Mouse (Mus musculus) gastrocnemius, postnatal 36 days (tissue): ENCODE measurements around the gene Fdx1l. TPM values are rescaled to one million over a fixed set of nuclear protein-coding genes. Genes with fewer than 3 reads are reported as not detected.
"Not testable (repeated sequence)": the region's sequence is repeated elsewhere in the genome, so short reads cannot be mapped to it uniquely, and the experiment has no call there.

Experiments
- DNase-seq, 2 experiments: peaks; one replicate each; pipeline ENCODE4 v3.0.0; 2022
- intact Hi-C: fragments of 180-260 bp; cut with DNase I; formaldehyde crosslinking; loops from one replicate; pipeline ENCODE4 v1.15.1; 2025
- total RNA-seq, 2 experiments: library from RNA; stranded (reverse); gene quantifications; 2 replicates each; pipeline ENCODE4 v1.2.3; 2021

Fdx1l gene
- total RNA-seq, 2 experiments from 2014 or later: 37.5 to 40.4 TPM

DNA sequence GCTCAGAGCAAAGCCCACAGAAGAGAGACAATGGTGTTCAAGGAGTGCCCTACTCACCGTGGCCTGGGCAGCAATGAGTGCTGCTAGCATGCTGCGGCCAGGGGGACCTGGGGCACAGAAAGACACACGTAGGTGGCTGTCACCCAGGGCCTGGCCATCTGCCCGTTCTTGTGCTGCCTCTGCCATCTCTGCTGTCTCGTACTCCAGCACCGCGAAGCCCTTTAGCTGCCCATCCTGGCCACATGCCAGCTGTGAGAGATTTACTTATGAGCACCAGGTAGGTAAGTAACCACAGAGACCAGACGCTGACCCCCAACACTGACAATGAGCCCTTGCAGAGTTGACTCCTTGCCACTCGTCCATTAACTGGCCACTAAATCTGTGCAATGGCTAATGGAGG is 7.7 kb upstream of the Fdx1l start:
- DNase-seq: no peak
- intact Hi-C loops: no loop called here

DNA sequence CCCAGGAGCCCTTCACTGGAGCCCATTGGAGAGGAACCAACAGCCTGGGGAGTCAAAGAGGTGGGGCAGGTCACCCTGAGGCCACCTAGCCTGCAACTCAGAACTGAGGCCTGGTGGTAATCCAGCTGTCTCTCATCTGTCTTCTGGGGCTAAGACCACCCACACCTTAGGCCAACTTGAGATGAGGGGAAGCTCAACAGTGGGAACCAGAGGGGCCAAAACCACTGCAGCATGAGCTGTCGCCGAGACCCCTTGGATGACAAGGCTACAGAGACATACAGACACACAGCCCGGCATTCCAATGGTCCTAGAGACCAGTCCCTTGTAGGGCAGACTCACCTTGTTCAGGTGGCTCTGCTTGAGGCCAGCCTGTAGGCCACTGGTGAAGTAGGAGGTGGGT is 2.2 kb upstream of the Fdx1l start:
- no peak for DNase-seq
- intact Hi-C loops: no loop called here

DNA sequence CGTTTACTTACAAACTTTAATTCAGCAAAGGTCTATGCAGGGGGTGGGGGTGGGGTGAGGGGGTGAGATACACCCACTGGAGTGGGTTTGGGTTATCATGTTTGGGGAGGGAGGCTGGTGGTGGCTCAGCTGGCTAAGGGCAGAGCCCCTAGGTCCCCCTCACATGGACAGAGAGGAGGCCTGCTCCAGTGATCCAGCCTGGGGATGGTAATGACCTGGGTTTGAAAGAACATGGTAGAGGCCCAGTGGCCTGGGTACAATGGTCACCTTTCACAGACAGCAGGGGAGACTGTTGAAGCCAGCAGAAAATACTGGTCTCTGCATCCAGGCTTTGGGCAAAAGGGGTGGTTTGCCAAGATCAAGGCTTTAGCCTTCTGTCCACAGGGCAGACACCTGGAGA is 759 bp upstream of the Fdx1l start:
- DNase-seq: no peak
- intact Hi-C loops: no loop called here

DNA sequence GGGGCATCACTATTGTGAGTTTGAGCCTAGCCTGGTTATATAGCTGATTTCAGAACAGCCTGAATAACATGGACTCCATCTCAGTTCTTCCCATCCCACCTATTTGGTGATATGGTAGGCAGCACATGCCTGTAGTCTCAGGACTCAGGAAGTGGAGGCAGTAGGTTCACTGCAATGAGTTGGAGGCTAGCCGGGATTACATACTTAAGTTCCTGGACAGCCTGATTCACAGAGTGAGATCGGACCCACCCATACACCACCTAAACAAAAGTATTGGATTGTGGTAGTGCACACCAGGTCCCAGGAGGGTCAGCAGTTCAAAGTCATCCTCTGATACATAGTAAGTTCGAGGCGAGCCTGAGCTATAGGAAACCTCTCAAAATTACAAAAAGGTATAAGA is 773 bp downstream of the Fdx1l start:
- no peak for DNase-seq
- intact Hi-C loops: no loop called here

DNA sequence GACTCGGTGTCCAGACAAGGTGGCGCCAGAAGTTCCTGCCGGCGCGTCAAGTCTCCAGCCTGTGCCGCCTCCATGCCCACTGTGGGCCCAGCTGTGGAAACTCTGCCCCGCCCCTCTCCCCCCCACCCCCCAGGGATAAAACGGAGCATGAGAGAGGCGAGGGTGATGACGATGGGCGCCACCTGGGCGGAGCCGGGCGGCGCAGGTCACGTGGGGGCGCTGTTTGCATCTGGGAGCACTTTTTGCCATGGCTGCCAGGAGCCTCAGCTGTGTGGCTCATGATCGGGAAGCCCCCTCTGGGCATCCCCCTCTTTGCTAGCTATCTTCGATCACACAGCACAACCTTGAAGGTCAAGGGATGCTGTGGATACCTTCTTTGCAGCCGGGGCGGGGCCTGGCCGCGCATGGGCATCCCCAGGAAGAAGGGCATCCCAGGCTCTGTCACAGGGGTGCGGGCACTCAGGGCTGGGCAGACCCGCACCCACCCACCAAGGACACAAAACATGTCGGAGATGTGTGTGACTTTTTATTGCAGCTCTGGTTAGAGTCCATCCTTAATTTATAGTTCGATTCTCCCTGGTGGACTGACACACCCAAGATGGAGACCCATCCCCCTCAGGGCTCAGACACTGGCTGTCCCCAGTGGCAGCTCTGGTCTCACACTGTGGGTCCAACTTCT is 6.3 kb downstream of the Fdx1l start, which contains the start of gene Zglp1:
Gene Zglp1 (minus strand): TSS at position 88 of the 679 bp plus-strand sequence.
- no peak for DNase-seq
- intact Hi-C loops: no loop called here

DNA sequence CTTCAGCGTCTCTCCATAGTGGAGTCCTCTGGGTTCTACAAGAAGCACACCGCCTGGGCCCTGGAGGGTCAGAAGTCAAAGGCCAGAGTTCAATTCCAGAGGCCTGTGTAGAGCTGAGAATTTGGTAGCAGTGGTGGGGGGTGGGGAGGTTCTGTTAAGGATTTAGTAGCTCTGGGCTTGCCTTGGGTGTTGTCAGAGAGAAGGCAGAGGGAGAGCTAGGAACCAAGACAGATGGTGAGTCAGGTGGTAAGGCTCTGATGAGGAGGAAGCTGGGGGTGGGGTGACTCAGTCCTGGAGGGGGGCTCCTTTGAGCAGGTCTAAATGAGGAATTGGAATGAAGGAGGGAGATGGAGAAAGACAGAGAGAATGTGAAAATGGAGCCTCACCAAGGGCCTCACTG is 10.5 kb downstream of the Fdx1l start:
- intact Hi-C loops: no loop called here
- DNase-seq: no peak

DNA sequence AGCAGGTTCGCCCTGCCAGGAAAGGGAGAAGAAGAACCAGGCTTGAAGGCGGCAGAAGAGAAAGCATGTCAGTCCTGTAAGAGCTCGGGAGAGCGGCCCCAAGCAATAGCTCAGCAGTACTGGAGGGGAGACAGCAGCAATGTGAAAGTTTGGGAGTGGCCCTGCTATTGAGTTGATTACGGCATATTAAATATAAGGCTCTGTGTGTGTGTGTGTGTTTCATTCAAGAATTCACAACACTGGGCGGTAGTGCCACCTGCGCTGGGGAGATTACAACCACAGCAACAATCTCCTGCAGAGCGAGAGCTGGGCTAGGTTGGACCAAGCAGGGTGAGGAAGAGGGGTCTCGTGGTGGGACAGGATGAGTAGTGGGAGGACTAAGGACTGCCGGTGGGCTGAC is 21.8 kb downstream of the Fdx1l start:
- no peak for DNase-seq
- intact Hi-C loops: no loop called here

DNA sequence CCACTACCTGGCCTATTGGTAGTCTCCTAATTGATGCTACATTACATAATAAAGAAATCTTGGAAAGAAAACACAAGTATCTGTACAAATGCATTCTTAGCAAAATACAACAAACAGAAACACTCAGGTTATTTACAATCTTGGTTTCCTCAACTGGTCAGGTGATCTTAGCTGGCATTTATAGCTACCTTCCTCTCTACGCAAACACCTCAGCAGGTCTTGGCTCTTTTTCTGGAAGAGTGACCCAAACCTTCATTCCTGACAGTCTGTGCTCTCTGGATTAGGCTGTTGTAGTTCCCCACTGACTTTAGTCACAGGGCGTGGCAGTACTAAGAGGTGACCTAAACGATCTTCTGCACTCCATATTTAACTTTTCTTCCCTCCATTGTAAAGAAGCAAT is 28.2 kb downstream of the Fdx1l start:
- DNase-seq: no peak
- intact Hi-C loops: no loop called here

DNA sequence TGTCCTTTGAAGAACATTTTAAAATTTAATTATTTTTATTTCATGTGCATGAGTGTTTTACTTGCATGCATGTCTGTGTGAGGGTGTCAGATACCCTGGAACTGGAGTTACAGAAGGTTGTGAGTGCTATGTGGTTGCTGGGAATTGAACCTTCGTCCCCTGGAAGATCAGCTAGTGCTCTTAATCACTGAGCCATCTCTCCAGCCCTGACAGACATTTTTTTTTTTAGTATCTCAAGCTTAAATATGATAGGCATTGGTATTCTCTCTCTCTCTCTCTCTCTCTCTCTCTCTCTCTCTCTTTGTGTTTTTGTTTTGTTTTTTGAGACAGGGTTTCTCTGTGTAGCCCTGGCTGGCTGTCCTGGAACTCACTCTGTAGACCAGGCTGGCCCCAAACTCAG is 28.6 kb downstream of the Fdx1l start:
- intact Hi-C loops, DNase-seq: not testable (repeated sequence)

DNA sequence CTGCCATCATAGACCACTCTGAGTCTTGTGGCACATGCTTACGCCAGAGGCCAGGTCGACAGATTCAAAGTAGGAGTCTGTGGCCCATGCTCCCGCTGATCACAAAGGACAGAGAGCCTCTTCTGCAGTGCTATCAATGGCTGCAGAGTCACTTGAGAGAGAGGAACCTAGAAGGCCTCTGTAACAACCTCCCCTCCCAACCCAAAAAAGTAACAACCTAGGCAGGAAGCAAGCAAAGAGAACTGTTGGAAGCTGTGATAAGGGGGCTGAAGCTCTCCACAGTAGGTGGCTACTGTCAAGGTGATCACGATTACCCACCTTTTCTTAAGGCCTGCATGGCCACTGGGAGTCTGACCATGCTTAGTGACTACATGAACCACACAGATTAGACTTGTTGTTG is 29.9 kb downstream of the Fdx1l start:
- intact Hi-C loops: no loop called here
- no peak for DNase-seq

DNA sequence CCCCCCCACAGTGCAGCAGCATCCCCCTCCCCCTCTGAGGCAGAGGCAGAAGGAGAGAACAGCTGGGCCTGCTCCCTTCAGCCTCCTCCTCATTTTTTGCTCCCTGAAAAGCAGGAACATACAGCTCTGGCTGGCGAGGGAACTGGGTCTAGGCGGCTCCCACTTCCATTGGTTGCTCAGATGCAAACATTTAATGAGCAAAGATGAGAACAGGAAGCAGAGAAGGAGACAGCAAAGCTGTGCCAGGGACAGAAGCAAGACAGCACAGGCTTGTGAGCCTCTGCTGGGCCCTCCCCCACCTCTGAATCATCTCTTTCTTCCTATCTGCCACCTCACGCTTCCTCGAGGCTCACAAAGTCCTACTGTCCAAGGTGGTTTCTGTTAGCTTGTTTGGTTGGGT is 32.1 kb downstream of the Fdx1l start:
- no peak for DNase-seq
- intact Hi-C loops: no loop called here

DNA sequence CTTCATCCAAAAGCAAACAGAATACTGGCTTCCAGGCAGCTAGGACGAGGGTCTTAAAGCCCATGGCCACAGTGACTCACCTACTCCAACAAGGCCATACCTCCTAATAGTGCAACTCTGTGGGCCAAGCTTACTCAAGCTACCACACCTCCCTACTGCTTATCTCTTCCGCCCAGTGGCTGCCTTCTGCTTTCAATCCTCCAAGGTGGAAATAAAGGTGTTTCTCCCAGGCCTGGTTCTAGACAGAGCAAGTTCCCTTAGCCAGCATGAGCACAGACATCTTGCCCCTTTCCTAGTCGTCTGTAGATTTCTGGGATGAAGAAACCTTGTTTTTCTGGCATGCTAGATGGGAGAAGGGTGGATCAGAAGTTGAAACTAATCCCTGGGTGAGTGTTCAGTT is 33.6 kb downstream of the Fdx1l start:
- intact Hi-C loops: no loop called here
- DNase-seq: no peak

DNA sequence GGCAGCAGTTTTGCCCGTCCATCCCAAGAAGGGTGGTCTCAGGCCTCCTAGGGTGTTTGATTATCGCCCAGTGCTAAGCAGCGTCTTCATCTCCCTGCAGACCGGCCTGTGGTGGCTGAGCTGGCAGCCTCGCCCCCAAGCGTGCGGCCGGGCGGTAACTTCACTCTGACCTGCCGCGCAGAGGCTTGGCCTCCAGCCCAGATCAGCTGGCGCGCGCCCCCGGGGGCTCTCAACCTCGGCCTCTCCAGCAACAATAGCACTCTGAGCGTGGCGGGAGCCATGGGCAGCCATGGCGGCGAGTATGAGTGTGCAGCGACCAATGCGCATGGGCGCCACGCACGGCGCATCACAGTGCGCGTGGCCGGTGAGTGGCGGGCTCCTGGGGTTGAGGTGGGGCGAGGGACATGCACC is 35.9 kb downstream of the Fdx1l start:
- no peak for DNase-seq
- intact Hi-C loops: no loop called here

DNA sequence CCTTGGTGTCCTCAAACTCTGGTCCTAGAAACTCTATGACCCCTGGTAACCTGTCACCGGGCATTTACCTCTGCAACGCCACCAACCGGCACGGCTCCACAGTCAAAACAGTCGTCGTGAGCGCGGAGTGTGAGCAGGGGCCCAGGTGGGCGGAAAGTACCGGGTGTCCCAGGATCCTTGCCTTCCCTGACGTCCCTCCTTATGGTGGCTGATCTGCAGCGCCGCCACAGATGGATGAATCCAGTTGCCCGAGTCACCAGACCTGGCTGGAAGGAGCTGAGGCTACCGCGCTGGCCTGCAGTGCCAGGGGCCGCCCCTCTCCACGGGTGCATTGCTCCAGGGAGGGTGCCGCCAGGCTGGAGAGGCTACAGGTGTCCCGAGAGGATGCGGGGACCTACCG is 36.7 kb downstream of the Fdx1l start:
- intact Hi-C loops: no loop called here
- DNase-seq: no peak

DNA sequence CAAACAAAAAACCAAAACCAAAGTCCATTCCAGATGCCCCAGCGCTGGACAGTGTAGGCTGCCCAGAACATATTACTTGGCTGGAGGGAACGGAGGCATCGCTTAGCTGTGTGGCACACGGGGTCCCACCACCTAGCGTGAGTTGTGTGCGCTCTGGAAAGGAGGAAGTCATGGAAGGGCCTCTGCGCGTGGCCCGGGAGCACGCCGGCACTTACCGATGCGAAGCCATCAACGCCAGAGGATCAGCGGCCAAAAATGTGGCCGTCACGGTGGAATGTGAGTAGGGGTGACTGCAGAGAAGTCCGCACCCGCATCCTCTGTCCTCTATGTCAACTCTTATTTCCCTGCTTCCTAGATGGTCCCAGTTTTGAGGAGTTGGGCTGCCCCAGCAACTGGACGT is 37.3 kb downstream of the Fdx1l start:
- intact Hi-C loops: no loop called here
- no peak for DNase-seq

DNA sequence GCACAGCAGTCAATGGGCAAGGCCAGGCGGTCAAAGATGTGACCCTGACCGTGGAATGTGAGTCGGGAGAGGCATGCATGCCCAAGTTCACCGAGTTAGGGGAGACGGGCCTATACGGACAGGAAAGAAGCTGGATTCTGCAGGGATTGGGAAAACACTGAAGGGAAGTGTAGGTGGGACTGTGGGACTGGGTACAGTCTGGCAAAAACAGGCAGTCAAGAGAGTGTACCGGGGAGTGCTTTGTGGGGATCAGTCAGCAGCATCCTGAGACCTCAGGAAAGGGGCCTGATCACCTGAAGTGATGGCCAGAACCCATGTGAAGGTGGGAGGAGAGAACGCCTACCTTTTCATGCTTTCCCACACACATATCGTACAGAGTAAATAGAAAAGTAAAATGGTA is 37.8 kb downstream of the Fdx1l start:
- intact Hi-C loops: no loop called here
- no peak for DNase-seq

DNA sequence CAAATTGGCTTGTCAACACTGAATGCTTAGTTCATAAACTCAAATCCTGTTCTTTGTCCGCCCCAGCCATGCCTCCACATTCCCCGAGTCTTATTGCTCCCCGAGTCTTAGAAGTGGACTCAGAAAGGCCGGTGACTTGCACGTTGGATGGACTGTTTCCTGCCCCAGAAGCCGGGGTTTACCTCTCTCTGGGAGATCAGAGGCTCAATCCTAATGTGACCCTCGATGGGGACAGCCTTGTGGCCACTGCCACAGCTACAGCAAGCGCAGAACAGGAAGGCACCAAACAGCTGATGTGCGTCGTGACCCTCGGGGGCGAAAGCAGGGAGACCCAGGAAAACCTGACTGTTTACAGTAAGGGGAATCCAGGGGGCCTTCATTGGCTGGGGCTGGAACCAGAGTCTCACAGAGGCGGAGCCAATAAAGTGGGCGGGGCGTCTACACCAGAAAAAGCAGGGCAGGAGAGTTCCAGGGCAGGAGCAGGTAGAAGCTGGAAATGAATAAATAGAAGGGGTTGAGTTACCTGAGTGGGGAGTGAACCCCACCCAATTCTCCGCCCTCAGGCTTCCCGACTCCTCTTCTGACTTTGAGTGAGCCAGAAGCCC is 38.8 kb downstream of the Fdx1l start:
- intact Hi-C loops: loop anchor here (5.0 kb wide), 1 partner anchor 103 kb away; no protein-coding TSS in a partner anchor
- no peak for DNase-seq

DNA sequence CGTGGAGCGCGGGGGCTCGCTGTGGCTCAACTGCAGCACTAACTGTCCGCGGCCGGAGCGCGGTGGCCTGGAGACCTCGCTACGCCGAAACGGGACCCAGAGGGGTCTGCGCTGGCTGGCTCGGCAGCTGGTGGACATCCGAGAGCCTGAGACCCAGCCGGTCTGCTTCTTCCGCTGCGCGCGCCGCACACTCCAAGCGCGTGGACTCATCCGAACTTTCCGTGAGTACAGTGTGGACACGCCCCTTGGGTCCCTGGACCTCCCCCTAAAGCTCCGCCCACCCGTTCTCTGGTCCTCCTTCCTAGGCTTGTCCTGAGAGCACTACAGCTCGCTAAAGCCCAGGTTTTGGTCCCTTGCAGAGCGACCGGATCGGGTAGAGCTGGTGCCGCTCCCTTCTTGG is 40.3 kb downstream of the Fdx1l start:
- intact Hi-C loops: loop anchor here (5.0 kb wide), 1 partner anchor 104 kb away; no protein-coding TSS in a partner anchor

DNA sequence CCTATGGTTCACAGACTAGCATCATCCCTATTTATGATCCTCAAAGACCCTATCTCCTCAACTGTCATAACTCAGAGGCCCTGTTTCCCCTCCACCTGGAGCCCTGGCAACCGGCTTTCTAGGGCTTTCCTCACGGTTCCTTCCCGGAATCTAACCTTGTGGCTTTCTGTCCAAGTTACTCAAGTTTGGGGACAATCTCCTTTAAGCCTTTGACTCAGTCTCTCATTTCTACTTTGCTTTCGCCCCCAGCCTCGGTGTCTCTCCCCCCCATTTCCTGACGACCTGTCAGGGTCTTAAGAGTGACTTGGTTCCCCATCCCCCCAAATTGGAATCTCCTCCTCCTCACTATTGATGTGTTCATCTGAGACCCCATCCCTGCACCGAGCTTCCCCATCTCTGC is 40.9 kb downstream of the Fdx1l start:
- intact Hi-C loops: loop anchor here (5.0 kb wide), 1 partner anchor 105 kb away; no protein-coding TSS in a partner anchor
- no peak for DNase-seq

More for the DNA sequence above, 40.3 kb downstream of the Fdx1l start:
- DNase-seq: peak; percentile 81 to 82

DNA sequence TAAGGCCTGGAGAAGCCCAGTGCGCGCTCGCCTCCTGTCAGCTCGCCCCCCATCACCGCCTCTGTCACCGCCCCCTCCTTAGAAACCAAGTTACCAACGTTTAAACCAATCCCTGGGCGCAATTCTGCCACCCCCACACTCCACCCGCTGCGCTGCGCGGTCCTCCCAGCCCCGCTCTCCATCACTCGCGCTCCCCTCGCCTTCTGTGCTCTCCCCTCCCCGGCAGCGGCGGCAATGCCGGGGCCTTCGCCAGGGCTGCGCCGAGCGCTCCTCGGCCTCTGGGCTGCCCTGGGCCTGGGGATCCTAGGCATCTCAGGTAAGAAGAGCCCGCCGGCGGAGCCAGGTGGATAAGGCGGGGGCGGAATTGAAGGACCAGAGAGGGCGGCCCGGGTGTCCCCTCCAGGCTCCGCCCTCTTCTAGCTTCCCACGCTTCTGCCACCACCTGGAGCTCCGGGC is 41.5 kb downstream of the Fdx1l start, which contains the start of gene Icam5:
Gene Icam5 (plus strand): TSS at position 178 of the 456 bp plus-strand sequence.
- intact Hi-C loops: loop anchor here (5.0 kb wide), 1 partner anchor 105 kb away; no protein-coding TSS in a partner anchor
- no peak for DNase-seq

DNA sequence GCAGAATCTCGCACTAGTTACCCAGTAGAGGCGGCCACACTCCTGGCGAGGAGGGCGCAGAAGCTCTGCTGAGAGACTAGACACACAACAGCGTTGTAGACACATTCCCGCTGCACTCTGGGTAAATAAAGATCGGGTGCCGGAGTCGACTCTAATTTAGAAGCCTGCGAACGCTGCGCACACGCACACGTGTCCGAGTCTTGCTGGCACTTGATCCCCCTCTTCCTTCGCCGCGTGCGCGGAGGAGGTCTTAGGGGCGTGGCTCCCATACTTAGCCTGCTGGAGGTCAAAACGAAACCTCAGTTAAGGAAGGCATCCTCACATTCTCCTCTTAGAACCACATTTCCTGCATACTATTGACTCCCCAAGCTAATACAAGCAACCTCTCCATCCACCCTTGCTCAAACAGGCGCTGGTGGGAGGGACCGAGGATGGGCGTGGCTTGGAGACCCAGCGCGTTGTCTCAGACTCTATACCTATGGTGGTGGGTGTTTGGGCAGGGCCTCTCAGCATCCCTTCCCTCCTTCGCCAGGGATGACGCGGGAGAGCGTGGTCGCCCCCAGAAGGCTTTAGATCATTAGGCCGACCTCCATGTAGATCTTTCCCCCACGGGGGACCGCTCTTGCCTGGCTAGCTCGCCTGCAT is 42.0 kb downstream of the Fdx1l start:
- DNase-seq: peak; percentile 32 to 57
- intact Hi-C loops: loop anchor here (5.0 kb wide), 1 partner anchor 106 kb away; no protein-coding TSS in a partner anchor
